24 mouse cellular contexts compared by ENCODE assay signal in the genomic region with DNA sequence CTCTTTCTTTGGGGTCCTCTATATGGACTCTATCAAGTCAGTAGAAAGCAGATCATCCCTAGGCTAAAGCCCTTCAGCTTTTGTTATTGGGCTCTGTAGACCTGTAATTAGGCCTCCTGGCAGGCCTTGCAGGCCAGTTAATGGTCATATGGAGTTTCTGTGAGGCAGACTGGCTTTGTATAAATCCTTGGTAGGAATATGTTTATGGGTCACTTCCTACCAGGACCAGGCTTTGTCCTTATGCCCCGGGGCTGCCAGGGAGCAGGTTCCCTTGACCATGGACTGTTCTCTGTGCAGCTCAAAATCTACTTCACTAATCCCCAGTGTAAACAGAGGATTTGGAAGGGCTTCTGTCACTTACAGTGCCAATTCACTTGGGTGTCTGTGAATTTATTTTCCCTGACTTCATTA.
DNase-seq lines count a peak whose midpoint lies in the region; ATAC-seq and TF ChIP-seq lines count a peak whose summit lies in the region.
"Had no signal": no experiment of that assay in that cellular context is flagged by ENCODE, and none has a peak within 500 bp of the region (broad histone marks: within the 10 kb centered on the region; RNA-seq: fewer than 3 reads in every experiment).

No protein-coding gene starts in this region.

- H3K36me3 ChIP-seq in forebrain, embryonic 10.5 days (replicated peaks), result no peaks in the 10 kb centered on the region
- H3K36me3 ChIP-seq in forebrain, postnatal 0 days (ENCODE audit: insufficient read depth), result no peaks in the 10 kb centered on the region
- no peaks in the 10 kb centered on the region for H3K36me3 ChIP-seq in midbrain, embryonic 10.5 days
- no peaks in the 10 kb centered on the region for H3K36me3 ChIP-seq in midbrain, postnatal 0 days (ENCODE audit: insufficient read depth, low read length)
- H3K36me3 ChIP-seq: embryonic facial prominence, embryonic 15.5 days; limb, embryonic 15.5 days; liver, embryonic 15.5 days; stomach, embryonic 15.5 days had no signal

- no peak for TF ChIP-seq CTCF in forebrain, postnatal 0 days (IDR thresholded peaks at IDR 0.05; ENCODE audit: low read depth)
- TF ChIP-seq CTCF in midbrain, postnatal 0 days (IDR thresholded peaks at IDR 0.05), result no peak

- WGBS in forebrain, embryonic 10.5 days, result 23% methylated on average over 1 of the region's 1 CpGs
- 12% methylated on average over 1 of the region's 1 CpGs for WGBS in forebrain, postnatal 0 days
- WGBS in midbrain, embryonic 10.5 days, result 45% methylated on average over 1 of the region's 1 CpGs
- 31% methylated on average over 1 of the region's 1 CpGs for WGBS in midbrain, postnatal 0 days

- no peaks in the 10 kb centered on the region for H3K9me3 ChIP-seq in forebrain, embryonic 10.5 days
- H3K9me3 ChIP-seq in forebrain, postnatal 0 days (ENCODE audit: low read length), result no peaks in the 10 kb centered on the region
- H3K9me3 ChIP-seq in midbrain, embryonic 10.5 days (replicated peaks), result no peaks in the 10 kb centered on the region
- no peaks in the 10 kb centered on the region for H3K9me3 ChIP-seq in midbrain, postnatal 0 days (ENCODE audit: low read length)
- H3K9me3 ChIP-seq: embryonic facial prominence, embryonic 15.5 days; limb, embryonic 15.5 days; liver, embryonic 15.5 days; megakaryocyte, embryonic 14.5 days; stomach, embryonic 15.5 days had no signal

- H3K4me2 ChIP-seq in forebrain, postnatal 0 days (ENCODE audit: low read depth), result no peak overlapping the region
- H3K4me2 ChIP-seq in midbrain, postnatal 0 days (ENCODE audit: low read depth, low read length, poor library complexity, severe bottlenecking), result no peak overlapping the region
- H3K4me2 ChIP-seq: embryonic facial prominence, embryonic 15.5 days; heart, embryonic 11.5 days; hindbrain, embryonic 14.5 days; limb, embryonic 15.5 days; liver, embryonic 15.5 days; stomach, embryonic 15.5 days had no signal

- no peak overlapping the region for H3K9ac ChIP-seq in forebrain, postnatal 0 days
- H3K9ac ChIP-seq in midbrain, postnatal 0 days (replicated peaks; ENCODE audit: low read length, poor library complexity, severe bottlenecking), result no peak overlapping the region
- H3K9ac ChIP-seq: embryonic facial prominence, embryonic 15.5 days; hindbrain, embryonic 14.5 days; limb, embryonic 15.5 days; liver, embryonic 15.5 days; stomach, embryonic 15.5 days had no signal

- H3K27ac ChIP-seq in forebrain, embryonic 10.5 days, result no peak overlapping the region
- H3K27ac ChIP-seq in forebrain, postnatal 0 days (ENCODE audit: low read depth, low read length), result no peak overlapping the region
- H3K27ac ChIP-seq in midbrain, embryonic 10.5 days (replicated peaks), result no peak overlapping the region
- no peak overlapping the region for H3K27ac ChIP-seq in midbrain, postnatal 0 days (ENCODE audit: low read depth, low read length)
- H3K27ac ChIP-seq: embryonic facial prominence, embryonic 15.5 days; gastrocnemius, adult 2 months; hindbrain, embryonic 14.5 days; limb, embryonic 15.5 days; liver, embryonic 15.5 days; stomach, embryonic 15.5 days had no signal

- ATAC-seq in forebrain, postnatal 0 days, result no peak
- ATAC-seq in midbrain, postnatal 0 days (ENCODE audit: low FRiP score), result no peak
- ATAC-seq: intestine, embryonic 16.5 days; lung, postnatal 0 days had no signal

- H3K4me1 ChIP-seq in forebrain, embryonic 10.5 days, result peaks cover 13% of the 10 kb centered on the region
- no peaks in the 10 kb centered on the region for H3K4me1 ChIP-seq in forebrain, postnatal 0 days (ENCODE audit: insufficient read depth)
- peaks cover 7% of the 10 kb centered on the region for H3K4me1 ChIP-seq in midbrain, embryonic 10.5 days
- no peaks in the 10 kb centered on the region for H3K4me1 ChIP-seq in midbrain, postnatal 0 days (ENCODE audit: insufficient read depth, low read length)
- H3K4me1 ChIP-seq: embryonic facial prominence, embryonic 15.5 days; limb, embryonic 15.5 days; liver, embryonic 15.5 days; megakaryocyte, embryonic 14.5 days; stomach, embryonic 15.5 days had no signal

- peak; percentile 48 for DNase-seq in forebrain, embryonic 10.5 days (ENCODE audit: extremely low spot score, low spot score)
- DNase-seq in forebrain, postnatal 0 days, result no peak
- DNase-seq in midbrain, embryonic 10.5 days (ENCODE audit: low spot score), result peak; percentile 54
- DNase-seq in midbrain, postnatal 0 days (ENCODE audit: low spot score), result no peak
- DNase-seq in hindlimb bud, embryonic 11.5 days (ENCODE audit: extremely low spot score, low read depth, low spot score), result peak; percentile 31
- DNase-seq in retina, postnatal 7 days (ENCODE audit: low read depth, low spot score), result peak; percentile 5
- no peak for DNase-seq in layer of hippocampus, adult 8-10 months (ENCODE audit: low spot score in 2 of 2)
- no peak for DNase-seq in cerebellum, adult 11 months
- DNase-seq: adrenal gland, postnatal 36 days; cerebellum, adult 8-10 months; gastrocnemius, adult 2 months; heart, postnatal 14 days; right cerebral cortex, postnatal 25 days; thymus, adult 18-20 months had no signal

- no peak overlapping the region for H3K4me3 ChIP-seq in forebrain, embryonic 10.5 days
- H3K4me3 ChIP-seq in forebrain, postnatal 0 days (ENCODE audit: low read depth, low read length), result no peak overlapping the region
- no peak overlapping the region for H3K4me3 ChIP-seq in midbrain, embryonic 10.5 days
- H3K4me3 ChIP-seq in midbrain, postnatal 0 days (ENCODE audit: low read depth, low read length), result no peak overlapping the region
- H3K4me3 ChIP-seq: embryonic facial prominence, embryonic 15.5 days; gastrocnemius, adult 2 months; limb, embryonic 15.5 days; liver, embryonic 15.5 days; megakaryocyte, embryonic 14.5 days; myocyte; stomach, embryonic 15.5 days had no signal

- peaks cover 21% of the 10 kb centered on the region; the same call in 1 of the 2 replicates for H3K27me3 ChIP-seq in forebrain, embryonic 10.5 days (ENCODE audit: poor library complexity, severe bottlenecking)
- no peaks in the 10 kb centered on the region for H3K27me3 ChIP-seq in forebrain, postnatal 0 days (ENCODE audit: insufficient read depth, low read length)
- H3K27me3 ChIP-seq in midbrain, embryonic 10.5 days (ENCODE audit: low read depth, poor library complexity, severe bottlenecking), result peaks cover 23% of the 10 kb centered on the region
- H3K27me3 ChIP-seq in midbrain, postnatal 0 days (ENCODE audit: insufficient read depth, low read length), result no peaks in the 10 kb centered on the region
- H3K27me3 ChIP-seq: embryonic facial prominence, embryonic 15.5 days; limb, embryonic 15.5 days; liver, embryonic 15.5 days; megakaryocyte, embryonic 14.5 days; stomach, embryonic 15.5 days had no signal

Comparison
In these comparisons a context has a peak if more than half of its experiments do, and no peak if none do; other contexts are left out.
1. DNase-seq: peak in forebrain, embryonic 10.5 days (single experiment), midbrain, embryonic 10.5 days (single experiment), hindlimb bud, embryonic 11.5 days (single experiment) and retina, postnatal 7 days (single experiment); none in forebrain, postnatal 0 days (single experiment), midbrain, postnatal 0 days (single experiment), layer of hippocampus, adult 8-10 months (0 of 2) and cerebellum, adult 11 months (single experiment).